Comparison of ENCODE assay signal across 8 mouse cellular contexts in genomic region chr4:118428531-118429214, GRCm38 (mm10). TPM values are rescaled to one million over a fixed set of nuclear protein-coding genes. Genes with fewer than 3 reads are reported as not detected.
A peak's percentile ranks its signal among the peaks of the same experiment; 100 is the strongest.
DNase-seq lines count a peak whose midpoint lies in the region; ATAC-seq and TF ChIP-seq lines count a peak whose summit lies in the region.

No protein-coding gene starts in this region.

- TF ChIP-seq RAD21 in CH12.LX (IDR thresholded peaks at IDR 0.05; ENCODE audit: low read depth, low read length) = no peak

- peak overlapping the region; percentile 70 for H3K9ac ChIP-seq in CH12.LX (ENCODE audit: insufficient read depth, low read depth)
- H3K9ac ChIP-seq in forebrain, embryonic 12.5 days = peak overlapping the region; percentile 73
- peak overlapping the region; percentile 92 for H3K9ac ChIP-seq in intestine, embryonic 16.5 days (ENCODE audit: low read depth, low read length)
- H3K9ac ChIP-seq in lung, embryonic 15.5 days = peak overlapping the region; percentile 57
- H3K9ac ChIP-seq in stomach, embryonic 15.5 days = peak overlapping the region; percentile 59

- H3K4me2 ChIP-seq in CH12.LX (ENCODE audit: insufficient read depth, low read depth, poor library complexity, severe bottlenecking) = peak overlapping the region; percentile 91
- H3K4me2 ChIP-seq in forebrain, embryonic 12.5 days = peak overlapping the region; percentile 83
- peak overlapping the region; percentile 83 for H3K4me2 ChIP-seq in intestine, embryonic 16.5 days (ENCODE audit: low read depth, low read length)
- peak overlapping the region; percentile 82 for H3K4me2 ChIP-seq in lung, embryonic 15.5 days
- H3K4me2 ChIP-seq in stomach, embryonic 15.5 days = peak overlapping the region; percentile 86

- DNase-seq in 3T3-L1 (ENCODE audit: low read depth, low spot score) (peak; percentile 61), CH12.LX (ENCODE audit: extremely low read depth) (peak; percentile 34)
- no peak for DNase-seq in thymus, adult 18-20 months

- peaks cover 35 to 44% of the 10 kb centered on the region in 2 experiments for H3K36me3 ChIP-seq in CH12.LX (replicated peaks in 1 of 2; ENCODE audit: control insufficient read depth in 1 of 2, insufficient read depth in 1 of 2, low read length in 1 of 2)
- peaks cover 37% of the 10 kb centered on the region for H3K36me3 ChIP-seq in forebrain, embryonic 12.5 days (replicated peaks)
- peaks cover 21% of the 10 kb centered on the region for H3K36me3 ChIP-seq in intestine, embryonic 16.5 days (ENCODE audit: control insufficient read depth, insufficient read depth, low read length)
- peaks cover 30% of the 10 kb centered on the region for H3K36me3 ChIP-seq in lung, embryonic 15.5 days
- H3K36me3 ChIP-seq in stomach, embryonic 15.5 days = peaks cover 16% of the 10 kb centered on the region

- dilution Hi-C loops in CH12.LX (cut with MboI; ENCODE audit: extremely low pct_ligation_motif_present, extremely low pct_unique_long_range_greater_than_20kb, low sequenced_read_pairs) = no loop called here

- no peaks in the 10 kb centered on the region for H3K9me3 ChIP-seq in CH12.LX (replicated peaks; ENCODE audit: low read length)
- H3K9me3 ChIP-seq in forebrain, embryonic 12.5 days = no peaks in the 10 kb centered on the region
- no peaks in the 10 kb centered on the region for H3K9me3 ChIP-seq in intestine, embryonic 16.5 days (ENCODE audit: control insufficient read depth, low read length)
- H3K9me3 ChIP-seq in lung, embryonic 15.5 days = no peaks in the 10 kb centered on the region
- no peaks in the 10 kb centered on the region for H3K9me3 ChIP-seq in stomach, embryonic 15.5 days

- WGBS in forebrain, embryonic 12.5 days = 57% methylated on average over 15 of the region's 15 CpGs
- WGBS in intestine, embryonic 16.5 days = 27% methylated on average over 15 of the region's 15 CpGs
- 16% methylated on average over 15 of the region's 15 CpGs for WGBS in lung, embryonic 15.5 days
- WGBS in stomach, embryonic 15.5 days = 26% methylated on average over 15 of the region's 15 CpGs

- peaks cover 24% of the 10 kb centered on the region for H3K79me2 ChIP-seq in CH12.LX (replicated peaks; ENCODE audit: control insufficient read depth, extremely low read depth, insufficient read depth, poor library complexity, severe bottlenecking)

- peaks cover 13 to 44% of the 10 kb centered on the region in 2 experiments for H3K4me1 ChIP-seq in CH12.LX (ENCODE audit: control insufficient read depth in 1 of 2, insufficient read depth in 2 of 2)
- peaks cover 23% of the 10 kb centered on the region for H3K4me1 ChIP-seq in forebrain, embryonic 12.5 days
- H3K4me1 ChIP-seq in intestine, embryonic 16.5 days (ENCODE audit: control insufficient read depth, insufficient read depth, low read length) = peaks cover 26% of the 10 kb centered on the region
- H3K4me1 ChIP-seq in lung, embryonic 15.5 days = peaks cover 32% of the 10 kb centered on the region
- H3K4me1 ChIP-seq in stomach, embryonic 15.5 days = peaks cover 25% of the 10 kb centered on the region

- TF ChIP-seq CTCF in CH12.LX (conservative IDR thresholded peaks at IDR 0.05 in 1 of 2, IDR thresholded peaks at IDR 0.05 in 1 of 2; ENCODE audit: low read depth in 2 of 2, low read length in 2 of 2) = no peak

- ATAC-seq in forebrain, embryonic 12.5 days (ENCODE audit: low FRiP score) = 0 out of 2 replicates have a peak, but pooled peaks have one; percentile 5
- ATAC-seq in intestine, embryonic 16.5 days = peak; percentile 48
- peak; percentile 19 for ATAC-seq in lung, embryonic 15.5 days (ENCODE audit: borderline replicate concordance, extremely low read depth, low FRiP score, low TSS enrichment)
- peak; percentile 32 for ATAC-seq in stomach, embryonic 15.5 days (ENCODE audit: insufficient read depth, low FRiP score, low read depth)
- ATAC-seq in frontal cortex, adult (ENCODE audit: low TSS enrichment) = no peak

- TF ChIP-seq POLR2A in CH12.LX (IDR thresholded peaks at IDR 0.05; ENCODE audit: low read depth, low read length) = no peak

- peak overlapping the region; percentile 55 for H3K27ac ChIP-seq in CH12.LX (ENCODE audit: insufficient read depth, low read depth)
- peak overlapping the region; percentile 71 for H3K27ac ChIP-seq in forebrain, embryonic 12.5 days
- peak overlapping the region; percentile 89 for H3K27ac ChIP-seq in intestine, embryonic 16.5 days (ENCODE audit: low read length)
- peak overlapping the region; percentile 85 for H3K27ac ChIP-seq in lung, embryonic 15.5 days
- H3K27ac ChIP-seq in stomach, embryonic 15.5 days = peak overlapping the region; percentile 90

- no peaks in the 10 kb centered on the region for H3K27me3 ChIP-seq in CH12.LX (replicated peaks)
- no peaks in the 10 kb centered on the region for H3K27me3 ChIP-seq in forebrain, embryonic 12.5 days
- no peaks in the 10 kb centered on the region for H3K27me3 ChIP-seq in intestine, embryonic 16.5 days (replicated peaks; ENCODE audit: control insufficient read depth, insufficient read depth, low read length)
- no peaks in the 10 kb centered on the region for H3K27me3 ChIP-seq in lung, embryonic 15.5 days
- no peaks in the 10 kb centered on the region for H3K27me3 ChIP-seq in stomach, embryonic 15.5 days (replicated peaks)

- no peak for TF ChIP-seq EP300 in CH12.LX (IDR thresholded peaks at IDR 0.05; ENCODE audit: low read length)

- peak overlapping the region; percentile 71 to 92 (median 91) for H3K4me3 ChIP-seq in CH12.LX (replicated peaks in 1 of 3; ENCODE audit: low read depth in 2 of 3, low read length in 2 of 3, poor library complexity in 1 of 3)
- H3K4me3 ChIP-seq in forebrain, embryonic 12.5 days (replicated peaks) = peak overlapping the region; percentile 55
- H3K4me3 ChIP-seq in intestine, embryonic 16.5 days (ENCODE audit: low read length) = peak overlapping the region; percentile 72
- peak overlapping the region; percentile 59 for H3K4me3 ChIP-seq in lung, embryonic 15.5 days
- H3K4me3 ChIP-seq in stomach, embryonic 15.5 days (replicated peaks) = peak overlapping the region; percentile 85

- in situ Hi-C loops in CH12.LX (cut with MboI; ENCODE audit: low pct_ligation_motif_present, low pct_unique_long_range_greater_than_20kb, low sequenced_read_pairs) = no loop called here

TF ChIP-seq in CH12.LX, 34 proteins besides CTCF, POLR2A, EP300 and RAD21 (continues in another document):
- TF ChIP-seq USF1 (IDR thresholded peaks at IDR 0.05; ENCODE audit: low read depth, low read length) (no peak), MYC (IDR thresholded peaks at IDR 0.05; ENCODE audit: low read depth, low read length) (peak; percentile 87), ETS1 (conservative IDR thresholded peaks at IDR 0.05; ENCODE audit: low read depth, low read length) (no peak), MXI1 (IDR thresholded peaks at IDR 0.05; ENCODE audit: low read depth, low read length) (peak; percentile 83), ZC3H11A (IDR thresholded peaks at IDR 0.05; ENCODE audit: low read depth, low read length) (no peak), CHD2 (IDR thresholded peaks at IDR 0.05; ENCODE audit: low read length) (no peak)

RNA-seq across cellular contexts. Expression of gene Elovl1, which starts 0.8 kb away (rescaled TPM):
- total RNA-seq in CH12.LX (2012; rRNA removed) (45.9 and 47.1 TPM in 2 replicates), CH12.LX (2014; rRNA removed) (56.3 and 61.1 TPM in 2 replicates)
- polyA plus RNA-seq in CH12.LX (2012; ENCODE audit: insufficient read length, low read depth) = 83.9 and 110 TPM in 2 replicates
- polyA plus RNA-seq in forebrain, embryonic 12.5 days (2016; fragmentation: Nextera tagmentation; extraction: Ambion mirVana) = 27.7 and 30.1 TPM in 2 replicates
- 253 and 273 TPM in 2 replicates for polyA plus RNA-seq in intestine, embryonic 16.5 days (2015; fragmentation: Nextera tagmentation; extraction: Ambion mirVana)
- polyA plus RNA-seq in lung, embryonic 15.5 days (2015; fragmentation: Nextera tagmentation; extraction: Ambion mirVana) = 95.3 and 107 TPM in 2 replicates
- polyA plus RNA-seq in stomach, embryonic 15.5 days (2015; fragmentation: Nextera tagmentation; extraction: Ambion mirVana) = 128 and 136 TPM in 2 replicates

RNA-seq across cellular contexts. Expression of gene Cdc20, which starts 8.5 kb away (rescaled TPM):
- 172 and 222 TPM in 2 replicates for total RNA-seq in CH12.LX (2012; rRNA removed)
- total RNA-seq in CH12.LX (2014; rRNA removed) = 213 and 224 TPM in 2 replicates
- polyA plus RNA-seq in CH12.LX (2012; ENCODE audit: insufficient read length, low read depth) = 201 and 212 TPM in 2 replicates
- 299 and 306 TPM in 2 replicates for polyA plus RNA-seq in forebrain, embryonic 12.5 days (2016; fragmentation: Nextera tagmentation; extraction: Ambion mirVana)
- 201 and 226 TPM in 2 replicates for polyA plus RNA-seq in intestine, embryonic 16.5 days (2015; fragmentation: Nextera tagmentation; extraction: Ambion mirVana)
- polyA plus RNA-seq in lung, embryonic 15.5 days (2015; fragmentation: Nextera tagmentation; extraction: Ambion mirVana) = 311 and 313 TPM in 2 replicates
- 220 and 224 TPM in 2 replicates for polyA plus RNA-seq in stomach, embryonic 15.5 days (2015; fragmentation: Nextera tagmentation; extraction: Ambion mirVana)

RNA-seq across cellular contexts. Expression of gene Med8, which starts 19.5 kb away (rescaled TPM):
- 109 and 121 TPM in 2 replicates for total RNA-seq in CH12.LX (2012; rRNA removed)
- 152 and 156 TPM in 2 replicates for total RNA-seq in CH12.LX (2014; rRNA removed)
- 102 and 113 TPM in 2 replicates for polyA plus RNA-seq in CH12.LX (2012; ENCODE audit: insufficient read length, low read depth)
- 144 and 154 TPM in 2 replicates for polyA plus RNA-seq in forebrain, embryonic 12.5 days (2016; fragmentation: Nextera tagmentation; extraction: Ambion mirVana)
- 96.6 and 107 TPM in 2 replicates for polyA plus RNA-seq in intestine, embryonic 16.5 days (2015; fragmentation: Nextera tagmentation; extraction: Ambion mirVana)
- 86.0 and 90.9 TPM in 2 replicates for polyA plus RNA-seq in lung, embryonic 15.5 days (2015; fragmentation: Nextera tagmentation; extraction: Ambion mirVana)
- 99.8 and 101 TPM in 2 replicates for polyA plus RNA-seq in stomach, embryonic 15.5 days (2015; fragmentation: Nextera tagmentation; extraction: Ambion mirVana)

RNA-seq across cellular contexts. Expression of gene Szt2, which starts 19.6 kb away (rescaled TPM):
- 7.4 TPM in 2 replicates for total RNA-seq in CH12.LX (2012; rRNA removed)
- 2.9 and 3.2 TPM in 2 replicates for total RNA-seq in CH12.LX (2014; rRNA removed)
- polyA plus RNA-seq in CH12.LX (2012; ENCODE audit: insufficient read length, low read depth) = 15.1 and 18.9 TPM in 2 replicates
- 15.4 and 15.9 TPM in 2 replicates for polyA plus RNA-seq in forebrain, embryonic 12.5 days (2016; fragmentation: Nextera tagmentation; extraction: Ambion mirVana)
- 4.5 and 4.7 TPM in 2 replicates for polyA plus RNA-seq in intestine, embryonic 16.5 days (2015; fragmentation: Nextera tagmentation; extraction: Ambion mirVana)
- 6.6 and 7.0 TPM in 2 replicates for polyA plus RNA-seq in lung, embryonic 15.5 days (2015; fragmentation: Nextera tagmentation; extraction: Ambion mirVana)
- 4.8 and 7.0 TPM in 2 replicates for polyA plus RNA-seq in stomach, embryonic 15.5 days (2015; fragmentation: Nextera tagmentation; extraction: Ambion mirVana)

RNA-seq across cellular contexts. Expression of gene Mpl, which starts 28.6 kb away (rescaled TPM):
- total RNA-seq in CH12.LX (2012; rRNA removed) = not detected in 2 replicates
- total RNA-seq in CH12.LX (2014; rRNA removed) = not detected in 2 replicates
- not detected in 2 replicates for polyA plus RNA-seq in CH12.LX (2012; ENCODE audit: insufficient read length, low read depth)
- 0.37 and 0.95 TPM in 2 replicates for polyA plus RNA-seq in forebrain, embryonic 12.5 days (2016; fragmentation: Nextera tagmentation; extraction: Ambion mirVana)
- 0.11 and 0.32 TPM in 2 replicates for polyA plus RNA-seq in intestine, embryonic 16.5 days (2015; fragmentation: Nextera tagmentation; extraction: Ambion mirVana)
- 0.40 and 0.74 TPM in 2 replicates for polyA plus RNA-seq in lung, embryonic 15.5 days (2015; fragmentation: Nextera tagmentation; extraction: Ambion mirVana)
- 0.28 and 0.45 TPM in 2 replicates for polyA plus RNA-seq in stomach, embryonic 15.5 days (2015; fragmentation: Nextera tagmentation; extraction: Ambion mirVana)

Comparison
In these comparisons a context has a peak if more than half of its experiments do, and no peak if none do; other contexts are left out.
1. DNase-seq: peak in 3T3-L1 (single experiment) and CH12.LX (single experiment); none in thymus, adult 18-20 months (0 of 2).
2. Peak in every context shown above with its lines, with median percentiles within 50 percentile points of each other: H3K27ac ChIP-seq, H3K4me2 ChIP-seq, H3K4me3 ChIP-seq and H3K9ac ChIP-seq.